Mouse (Mus musculus): ENCODE data around the gene Pdgfa. TPM values are rescaled to one million over a fixed set of nuclear protein-coding genes. Genes with fewer than 3 reads are reported as not detected.

Gene Pdgfa
- polyA plus RNA-seq, 1 experiment from 2014 or later: 3.3 TPM

GRCm38 (mm10) chr5:138973480-138973879 lies 23.7 kb downstream of the Pdgfa start:
- no peak for ATAC-seq (ENCODE audit: low FRiP score)
- WGBS: 84% methylated on average over 6 of the region's 6 CpGs
- no peaks in the 10 kb centered on the region for H3K4me1 ChIP-seq (ENCODE audit: control insufficient read depth, insufficient read depth, low read length)
- no peaks in the 10 kb centered on the region for H3K27me3 ChIP-seq (ENCODE audit: control insufficient read depth, insufficient read depth, low read length)
- no peak overlapping the region for H3K4me2 ChIP-seq
- no peak overlapping the region for H3K9ac ChIP-seq (ENCODE audit: low read length)
- DNase-seq (ENCODE audit: low spot score, missing footprints): no peak
- H3K27ac ChIP-seq (ENCODE audit: low read depth, low read length): no peak overlapping the region
- no peaks in the 10 kb centered on the region for H3K9me3 ChIP-seq (ENCODE audit: control insufficient read depth, low read length)
- H3K36me3 ChIP-seq (ENCODE audit: control insufficient read depth, insufficient read depth, low read length): no peaks in the 10 kb centered on the region
- H3K4me3 ChIP-seq (ENCODE audit: low read depth, low read length): no peak overlapping the region

- DNase-seq (ENCODE audit: low spot score, missing footprints): no peak
Observed at GRCm38 (mm10) chr5:138971405-138971804, 25.8 kb downstream of the Pdgfa start.

GRCm38 (mm10) chr5:138970056-138970490 lies 27.1 kb downstream of the Pdgfa start:
- H3K4me1 ChIP-seq (ENCODE audit: control insufficient read depth, insufficient read depth, low read length): no peaks in the 10 kb centered on the region
- no peak overlapping the region for H3K4me2 ChIP-seq
- ATAC-seq (ENCODE audit: low FRiP score) (no peak), DNase-seq (ENCODE audit: low spot score, missing footprints) (no peak)
- no peaks in the 10 kb centered on the region for H3K36me3 ChIP-seq (ENCODE audit: control insufficient read depth, insufficient read depth, low read length)
- 77% methylated on average over 7 of the region's 7 CpGs for WGBS
- no peak overlapping the region for H3K4me3 ChIP-seq (ENCODE audit: low read depth, low read length)
- no peaks in the 10 kb centered on the region for H3K9me3 ChIP-seq (ENCODE audit: control insufficient read depth, low read length)
- no peak overlapping the region for H3K27ac ChIP-seq (ENCODE audit: low read depth, low read length)
- H3K27me3 ChIP-seq (ENCODE audit: control insufficient read depth, insufficient read depth, low read length): no peaks in the 10 kb centered on the region
- no peak overlapping the region for H3K9ac ChIP-seq (ENCODE audit: low read length)

More at GRCm38 (mm10) chr5:138971405-138971804, 25.8 kb downstream of the Pdgfa start:
- no peaks in the 10 kb centered on the region for H3K36me3 ChIP-seq (ENCODE audit: control insufficient read depth, insufficient read depth, low read length)
- H3K27me3 ChIP-seq (ENCODE audit: control insufficient read depth, insufficient read depth, low read length): no peaks in the 10 kb centered on the region
- no peaks in the 10 kb centered on the region for H3K4me1 ChIP-seq (ENCODE audit: control insufficient read depth, insufficient read depth, low read length)
- no peak overlapping the region for H3K9ac ChIP-seq (ENCODE audit: low read length)
- H3K4me2 ChIP-seq: no peak overlapping the region
- no peak for ATAC-seq (ENCODE audit: low FRiP score)
- H3K9me3 ChIP-seq (ENCODE audit: control insufficient read depth, low read length): no peaks in the 10 kb centered on the region
- no peak overlapping the region for H3K27ac ChIP-seq (ENCODE audit: low read depth, low read length)
- WGBS: 81% methylated on average over 9 of the region's 9 CpGs
- H3K4me3 ChIP-seq (ENCODE audit: low read depth, low read length): no peak overlapping the region

GRCm38 (mm10) chr5:138966033-138966724 lies 31.0 kb downstream of the Pdgfa start:
- ATAC-seq (ENCODE audit: low FRiP score): no peak
- Histone ChIP-seq H3K27me3 (ENCODE audit: control insufficient read depth, insufficient read depth, low read length) (no peaks in the 10 kb centered on the region), H3K4me1 (ENCODE audit: control insufficient read depth, insufficient read depth, low read length) (no peaks in the 10 kb centered on the region), H3K27ac (ENCODE audit: low read depth, low read length) (no peak overlapping the region), H3K36me3 (ENCODE audit: control insufficient read depth, insufficient read depth, low read length) (no peaks in the 10 kb centered on the region), H3K9ac (ENCODE audit: low read length) (no peak overlapping the region), H3K4me2 (no peak overlapping the region), H3K4me3 (ENCODE audit: low read depth, low read length) (no peak overlapping the region), H3K9me3 (ENCODE audit: control insufficient read depth, low read length) (no peaks in the 10 kb centered on the region)
- no peak for DNase-seq (ENCODE audit: low spot score, missing footprints)
- WGBS: 55% methylated on average over 7 of the region's 7 CpGs

- WGBS: 80% methylated on average over 2 of the region's 2 CpGs
- Histone ChIP-seq H3K9ac (ENCODE audit: low read length) (no peak overlapping the region), H3K4me1 (ENCODE audit: control insufficient read depth, insufficient read depth, low read length) (no peaks in the 10 kb centered on the region), H3K4me2 (no peak overlapping the region), H3K36me3 (ENCODE audit: control insufficient read depth, insufficient read depth, low read length) (no peaks in the 10 kb centered on the region), H3K27ac (ENCODE audit: low read depth, low read length) (no peak overlapping the region), H3K27me3 (ENCODE audit: control insufficient read depth, insufficient read depth, low read length) (no peaks in the 10 kb centered on the region), H3K9me3 (ENCODE audit: control insufficient read depth, low read length) (no peaks in the 10 kb centered on the region), H3K4me3 (ENCODE audit: low read depth, low read length) (no peak overlapping the region)
- no peak for DNase-seq (ENCODE audit: low spot score, missing footprints)
- ATAC-seq (ENCODE audit: low FRiP score): no peak
Observed at GRCm38 (mm10) chr5:138965590-138965989, 31.6 kb downstream of the Pdgfa start.

- WGBS: 74% methylated on average over 10 of the region's 10 CpGs
- H3K4me2 ChIP-seq: no peak overlapping the region
- no peak overlapping the region for H3K27ac ChIP-seq (ENCODE audit: low read depth, low read length)
- H3K4me3 ChIP-seq (ENCODE audit: low read depth, low read length): no peak overlapping the region
- ATAC-seq (ENCODE audit: low FRiP score): no peak
- H3K4me1 ChIP-seq (ENCODE audit: control insufficient read depth, insufficient read depth, low read length): no peaks in the 10 kb centered on the region
- H3K9me3 ChIP-seq (ENCODE audit: control insufficient read depth, low read length): no peaks in the 10 kb centered on the region
- no peak for DNase-seq (ENCODE audit: low spot score, missing footprints)
- no peaks in the 10 kb centered on the region for H3K36me3 ChIP-seq (ENCODE audit: control insufficient read depth, insufficient read depth, low read length)
- H3K9ac ChIP-seq (ENCODE audit: low read length): peak overlapping the region; percentile 7; the same call in 1 of the 2 replicates
- H3K27me3 ChIP-seq (ENCODE audit: control insufficient read depth, insufficient read depth, low read length): no peaks in the 10 kb centered on the region
Observed at GRCm38 (mm10) chr5:138956427-138956833, 40.7 kb downstream of the Pdgfa start.

- Histone ChIP-seq H3K9ac (ENCODE audit: low read length) (no peak overlapping the region), H3K27me3 (ENCODE audit: control insufficient read depth, insufficient read depth, low read length) (no peaks in the 10 kb centered on the region), H3K4me1 (ENCODE audit: control insufficient read depth, insufficient read depth, low read length) (no peaks in the 10 kb centered on the region), H3K9me3 (ENCODE audit: control insufficient read depth, low read length) (no peaks in the 10 kb centered on the region), H3K4me2 (no peak overlapping the region), H3K4me3 (ENCODE audit: low read depth, low read length) (no peak overlapping the region), H3K27ac (ENCODE audit: low read depth, low read length) (no peak overlapping the region), H3K36me3 (ENCODE audit: control insufficient read depth, insufficient read depth, low read length) (no peaks in the 10 kb centered on the region)
- no peak for ATAC-seq (ENCODE audit: low FRiP score)
- 92% methylated on average over 7 of the region's 7 CpGs for WGBS
- no peak for DNase-seq (ENCODE audit: low spot score, missing footprints)
Observed at GRCm38 (mm10) chr5:138953986-138954385, 43.2 kb downstream of the Pdgfa start.

- no peak overlapping the region for H3K27ac ChIP-seq (ENCODE audit: low read depth, low read length)
- 69% methylated on average over 13 of the region's 13 CpGs for WGBS
- H3K9ac ChIP-seq (ENCODE audit: low read length): no peak overlapping the region
- peaks cover 5% of the 10 kb centered on the region; the same call in 1 of the 2 replicates for H3K4me1 ChIP-seq (ENCODE audit: control insufficient read depth, insufficient read depth, low read length)
- ATAC-seq (ENCODE audit: low FRiP score) (no peak), DNase-seq (ENCODE audit: low spot score, missing footprints) (no peak)
- no peak overlapping the region for H3K4me3 ChIP-seq (ENCODE audit: low read depth, low read length)
- H3K4me2 ChIP-seq: no peak overlapping the region
- no peaks in the 10 kb centered on the region for H3K27me3 ChIP-seq (ENCODE audit: control insufficient read depth, insufficient read depth, low read length)
- H3K9me3 ChIP-seq (ENCODE audit: control insufficient read depth, low read length): no peaks in the 10 kb centered on the region
- no peaks in the 10 kb centered on the region for H3K36me3 ChIP-seq (ENCODE audit: control insufficient read depth, insufficient read depth, low read length)
Observed at GRCm38 (mm10) chr5:138952969-138953368, 44.2 kb downstream of the Pdgfa start.

GRCm38 (mm10) chr5:138951305-138951704 lies 45.9 kb downstream of the Pdgfa start:
- Histone ChIP-seq H3K27ac (ENCODE audit: low read depth, low read length) (no peak overlapping the region), H3K4me2 (no peak overlapping the region), H3K9ac (ENCODE audit: low read length) (no peak overlapping the region), H3K4me3 (ENCODE audit: low read depth, low read length) (no peak overlapping the region), H3K36me3 (ENCODE audit: control insufficient read depth, insufficient read depth, low read length) (no peaks in the 10 kb centered on the region), H3K4me1 (ENCODE audit: control insufficient read depth, insufficient read depth, low read length) (peaks cover 9% of the 10 kb centered on the region; the same call in 1 of the 2 replicates), H3K9me3 (ENCODE audit: control insufficient read depth, low read length) (no peaks in the 10 kb centered on the region), H3K27me3 (ENCODE audit: control insufficient read depth, insufficient read depth, low read length) (no peaks in the 10 kb centered on the region)
- 87% methylated on average over 2 of the region's 2 CpGs for WGBS
- DNase-seq (ENCODE audit: low spot score, missing footprints) (no peak), ATAC-seq (ENCODE audit: low FRiP score) (no peak)

Measured in midbrain, embryonic 11.5 days (tissue).